Mouse (Mus musculus): ENCODE results near the gene Chst10. TPM values are rescaled to one million over a fixed set of nuclear protein-coding genes. Genes with fewer than 3 reads are reported as not detected.

The Chst10 gene
- total RNA-seq, 2 experiments from 2014 or later: 0.42 to 1.1 TPM

- DNase-seq: no peak
Measured at GRCm38 (mm10) chr1:38869398-38870195, 28.4 kb downstream of the Chst10 start.

- DNase-seq: no peak
Measured at GRCm38 (mm10) chr1:38866242-38866641, 31.7 kb downstream of the Chst10 start.

GRCm38 (mm10) chr1:38864341-38864740 lies 33.6 kb downstream of the Chst10 start:
- DNase-seq: no peak

- DNase-seq: peak in 1 of 2 experiments; percentile 11
Measured at GRCm38 (mm10) chr1:38862213-38862612, 35.7 kb downstream of the Chst10 start.

GRCm38 (mm10) chr1:38860867-38861524 lies 37.0 kb downstream of the Chst10 start:
- DNase-seq: no peak

GRCm38 (mm10) chr1:38860207-38860606 lies 37.8 kb downstream of the Chst10 start:
- no peak for DNase-seq

GRCm38 (mm10) chr1:38856196-38856595 lies 41.8 kb downstream of the Chst10 start:
- DNase-seq: peak; percentile 7 to 56

- DNase-seq: no peak
Measured at GRCm38 (mm10) chr1:38852250-38852649, 45.7 kb downstream of the Chst10 start.

GRCm38 (mm10) chr1:38850650-38851049 lies 47.3 kb downstream of the Chst10 start:
- no peak for DNase-seq

- DNase-seq: no peak
Measured at GRCm38 (mm10) chr1:38848451-38849289, 49.3 kb downstream of the Chst10 start.

GRCm38 (mm10) chr1:38847975-38848374 lies 50.0 kb downstream of the Chst10 start:
- no peak for DNase-seq

- no peak for DNase-seq
Measured at GRCm38 (mm10) chr1:38843275-38843674, 54.7 kb downstream of the Chst10 start.

GRCm38 (mm10) chr1:38842861-38843260 lies 55.1 kb downstream of the Chst10 start:
- DNase-seq: no peak

GRCm38 (mm10) chr1:38839944-38840343 lies 58.0 kb downstream of the Chst10 start:
- no peak for DNase-seq

- peak in 1 of 2 experiments; percentile 17 for DNase-seq
Measured at GRCm38 (mm10) chr1:38836477-38836872, 61.5 kb downstream of the Chst10 start, which contains the start of gene Lonrf2. TSS of gene Lonrf2 (minus strand) at chr1:38836711.

- DNase-seq: peak; percentile 28 to 33
Measured at GRCm38 (mm10) chr1:38835568-38836476, 62.1 kb downstream of the Chst10 start.

GRCm38 (mm10) chr1:38834899-38835298 lies 63.1 kb downstream of the Chst10 start:
- peak; percentile 7 to 25 for DNase-seq

GRCm38 (mm10) chr1:38824926-38825325 lies 73.0 kb downstream of the Chst10 start:
- no peak for DNase-seq

- no peak for DNase-seq
Measured at GRCm38 (mm10) chr1:38823851-38824250, 74.1 kb downstream of the Chst10 start.

- no peak for DNase-seq
Measured at GRCm38 (mm10) chr1:38819691-38820090, 78.3 kb downstream of the Chst10 start.

- DNase-seq: no peak
Measured at GRCm38 (mm10) chr1:38817671-38818070, 80.3 kb downstream of the Chst10 start.

Measured in heart, adult 18-20 months (tissue).